Mouse (Mus musculus): Measurements from ENCODE around the gene Gm9817. TPM values are rescaled to one million over a fixed set of nuclear protein-coding genes. Genes with fewer than 3 reads are reported as not detected.
A peak's percentile ranks its signal among the peaks of the same experiment; 100 is the strongest.

Gm9817 gene
- polyA plus RNA-seq, 1 experiment, result not detected

DNA sequence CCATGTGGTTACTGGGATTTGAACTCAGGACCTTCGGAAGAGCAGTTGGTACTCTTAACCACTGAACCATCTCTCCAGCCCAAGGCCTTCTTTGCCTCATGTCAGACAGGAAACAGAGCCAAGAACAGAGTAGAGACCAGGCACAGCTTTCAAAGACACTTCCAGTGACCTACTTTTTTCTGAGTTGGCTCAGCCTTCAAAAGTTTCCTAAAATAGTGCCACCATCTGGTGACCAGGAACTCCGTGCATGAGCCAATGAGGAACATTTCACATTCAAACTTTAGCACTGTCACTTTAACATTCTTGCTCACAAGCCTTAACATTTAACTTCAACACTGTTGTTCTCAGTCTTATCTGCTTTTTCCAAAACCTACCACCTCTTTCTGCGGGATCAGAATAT is 2.3 kb downstream of the Gm9817 start:
- Histone ChIP-seq H3K4me3 (replicated peaks) (no peak overlapping the region), H3K36me3 (replicated peaks; ENCODE audit: low read length) (peaks cover 6% of the 10 kb centered on the region), H3K9me3 (peaks cover 35% of the 10 kb centered on the region), H3K4me1 (peaks cover 21% of the 10 kb centered on the region), H3K27me3 (replicated peaks) (peaks cover 1% of the 10 kb centered on the region)
- TF ChIP-seq FLI1 (IDR thresholded peaks at IDR 0.05; ENCODE audit: low read length) (no peak), GATA1 (IDR thresholded peaks at IDR 0.05; ENCODE audit: borderline replicate concordance, low read length) (no peak)

DNA sequence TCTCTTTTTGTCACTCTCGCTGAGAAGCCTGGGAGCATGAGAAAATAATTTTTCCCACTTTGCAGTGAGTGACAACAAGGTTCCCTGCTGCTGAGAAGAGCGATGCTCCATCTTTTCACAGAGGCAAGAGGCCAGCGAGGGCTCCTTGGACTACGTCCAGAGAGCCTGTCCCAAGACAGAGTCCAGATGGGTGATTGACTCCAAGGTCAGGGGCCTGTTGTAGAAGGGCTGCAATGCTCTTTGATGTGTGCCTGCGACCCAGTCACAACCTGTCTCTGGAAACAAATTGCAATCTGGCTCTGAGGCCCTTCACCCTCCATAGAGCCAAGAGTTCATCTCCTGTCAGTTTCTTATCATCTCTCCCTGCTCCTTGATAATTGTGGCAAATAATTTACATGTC is 5.2 kb downstream of the Gm9817 start:
- Histone ChIP-seq H3K36me3 (replicated peaks; ENCODE audit: low read length) (peaks cover 6% of the 10 kb centered on the region), H3K9me3 (peaks cover 22% of the 10 kb centered on the region), H3K4me3 (replicated peaks) (no peak overlapping the region), H3K4me1 (peaks cover 40% of the 10 kb centered on the region), H3K27me3 (replicated peaks) (no peaks in the 10 kb centered on the region)
- TF ChIP-seq FLI1 (IDR thresholded peaks at IDR 0.05; ENCODE audit: low read length), result no peak
- TF ChIP-seq GATA1 (IDR thresholded peaks at IDR 0.05; ENCODE audit: borderline replicate concordance, low read length), result no peak

DNA sequence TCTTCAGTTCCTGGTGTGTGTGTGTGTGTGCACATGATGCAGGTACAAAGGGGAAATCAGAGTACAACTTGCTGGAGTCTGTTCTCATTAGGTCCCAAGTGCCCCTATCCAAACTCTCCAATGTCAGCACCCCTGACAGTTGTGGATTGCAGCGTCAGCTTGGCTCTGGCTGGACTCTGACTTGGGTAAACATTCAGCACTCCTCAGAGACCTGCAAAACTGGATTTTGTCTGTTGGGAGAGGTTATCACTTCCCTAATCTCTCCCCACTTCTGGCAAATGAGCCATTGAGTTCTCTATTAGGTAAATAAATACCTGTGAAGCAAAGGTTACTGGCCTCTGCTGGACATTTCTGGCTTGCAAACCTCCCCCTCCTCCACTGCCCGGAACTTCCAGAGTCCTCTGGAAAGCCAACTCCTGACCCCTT is 10.3 kb downstream of the Gm9817 start:
- H3K36me3 ChIP-seq (replicated peaks; ENCODE audit: low read length), result no peaks in the 10 kb centered on the region
- peaks cover 62% of the 10 kb centered on the region for H3K4me1 ChIP-seq
- H3K9me3 ChIP-seq, result no peaks in the 10 kb centered on the region
- no peak for TF ChIP-seq FLI1 (IDR thresholded peaks at IDR 0.05; ENCODE audit: low read length)
- TF ChIP-seq GATA1 (IDR thresholded peaks at IDR 0.05; ENCODE audit: borderline replicate concordance, low read length), result no peak
- peaks cover 3% of the 10 kb centered on the region for H3K27me3 ChIP-seq (replicated peaks)
- H3K4me3 ChIP-seq (replicated peaks), result peak overlapping the region; percentile 53

GRCm38 (mm10) chr13:45089846-45090245 is 11.4 kb downstream of the Gm9817 start:
- Histone ChIP-seq H3K4me3 (replicated peaks) (no peak overlapping the region), H3K4me1 (peaks cover 60% of the 10 kb centered on the region), H3K36me3 (replicated peaks; ENCODE audit: low read length) (no peaks in the 10 kb centered on the region), H3K27me3 (replicated peaks) (peaks cover 3% of the 10 kb centered on the region), H3K9me3 (no peaks in the 10 kb centered on the region)
- no peak for TF ChIP-seq GATA1 (IDR thresholded peaks at IDR 0.05; ENCODE audit: borderline replicate concordance, low read length)
- no peak for TF ChIP-seq FLI1 (IDR thresholded peaks at IDR 0.05; ENCODE audit: low read length)

DNA sequence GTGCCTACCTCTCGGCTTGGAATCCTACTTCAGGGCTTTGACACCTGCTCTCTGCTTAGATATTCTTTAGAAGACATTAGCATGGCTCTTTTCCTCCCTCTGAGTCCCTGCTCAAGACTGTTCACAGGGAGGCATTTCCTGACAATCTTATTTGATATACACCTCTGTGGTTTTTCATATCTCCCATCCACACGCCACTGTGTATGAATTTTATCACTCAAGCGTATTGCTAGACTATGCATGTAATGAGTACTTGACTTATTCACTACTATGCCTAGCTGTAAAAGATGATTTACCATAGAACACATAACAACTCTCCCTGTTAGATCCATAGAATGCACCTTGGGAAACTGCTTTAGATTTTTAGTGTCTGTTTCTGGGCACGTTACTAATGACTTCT is 14.3 kb downstream of the Gm9817 start:
- Histone ChIP-seq H3K4me3 (replicated peaks) (no peak overlapping the region), H3K9me3 (peaks cover 4% of the 10 kb centered on the region; the same call in 1 of the 2 replicates), H3K27me3 (replicated peaks) (peaks cover 6% of the 10 kb centered on the region), H3K4me1 (peaks cover 40% of the 10 kb centered on the region), H3K36me3 (replicated peaks; ENCODE audit: low read length) (no peaks in the 10 kb centered on the region)
- TF ChIP-seq GATA1 (IDR thresholded peaks at IDR 0.05; ENCODE audit: borderline replicate concordance, low read length) (no peak), FLI1 (IDR thresholded peaks at IDR 0.05; ENCODE audit: low read length) (no peak)

DNA sequence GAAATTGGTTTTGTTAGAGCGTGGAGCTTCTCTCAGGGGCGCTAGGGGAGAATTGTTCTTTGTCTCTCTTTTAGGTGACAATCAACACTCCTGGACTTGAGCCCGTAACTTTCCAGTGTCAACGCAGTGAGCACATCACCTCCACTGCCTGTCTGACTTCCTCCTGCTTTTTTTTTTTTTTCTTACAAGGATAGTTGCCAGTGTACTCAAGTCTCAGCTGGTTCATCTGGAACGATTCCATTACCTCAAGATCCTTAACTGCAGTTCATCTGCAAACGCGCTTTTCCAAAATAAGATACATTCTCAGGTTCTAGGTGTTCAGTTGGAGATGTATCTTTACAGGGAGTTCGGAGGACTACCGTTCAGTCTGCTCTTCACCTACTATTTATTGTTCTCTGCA is 16.5 kb downstream of the Gm9817 start:
- H3K4me3 ChIP-seq (replicated peaks), result no peak overlapping the region
- H3K9me3 ChIP-seq, result peaks cover 4% of the 10 kb centered on the region; the same call in 1 of the 2 replicates
- peaks cover 9% of the 10 kb centered on the region for H3K27me3 ChIP-seq (replicated peaks)
- no peak for TF ChIP-seq FLI1 (IDR thresholded peaks at IDR 0.05; ENCODE audit: low read length)
- no peak for TF ChIP-seq GATA1 (IDR thresholded peaks at IDR 0.05; ENCODE audit: borderline replicate concordance, low read length)
- H3K36me3 ChIP-seq (replicated peaks; ENCODE audit: low read length), result no peaks in the 10 kb centered on the region
- peaks cover 29% of the 10 kb centered on the region for H3K4me1 ChIP-seq

DNA sequence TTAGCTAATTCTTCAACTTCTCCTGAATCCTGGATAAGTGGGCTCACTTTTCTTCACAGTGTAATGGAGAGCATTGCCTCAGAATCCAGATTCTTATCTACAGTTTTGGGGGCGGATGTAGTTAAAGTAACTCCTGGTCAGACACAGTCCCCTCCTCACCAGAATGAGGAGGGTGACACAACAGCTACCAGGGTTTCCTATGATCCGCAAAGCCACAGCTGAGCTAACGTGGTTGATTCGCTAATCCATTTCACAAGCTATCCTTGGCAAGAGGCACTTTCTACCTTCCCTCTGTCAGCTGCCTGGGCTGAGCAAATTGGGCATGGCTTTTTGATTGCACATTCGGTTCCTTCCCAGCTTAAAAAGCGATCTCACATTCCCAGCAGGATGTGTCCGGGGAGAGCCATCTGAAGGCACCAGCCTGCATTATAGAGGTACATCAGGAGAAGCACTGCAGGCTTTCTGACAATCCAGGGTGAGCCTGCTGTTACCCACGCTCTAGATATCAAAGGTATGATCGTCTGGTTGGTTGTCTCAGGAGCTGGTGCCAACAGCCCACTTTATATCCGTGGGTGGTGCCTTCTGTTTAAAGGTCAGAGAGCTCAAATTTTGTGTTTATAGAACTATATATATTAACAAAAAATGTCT is 21.2 kb downstream of the Gm9817 start:
- H3K27me3 ChIP-seq (replicated peaks), result peaks cover 17% of the 10 kb centered on the region
- no peaks in the 10 kb centered on the region for H3K36me3 ChIP-seq (replicated peaks; ENCODE audit: low read length)
- H3K9me3 ChIP-seq, result peaks cover 4% of the 10 kb centered on the region; the same call in 1 of the 2 replicates
- H3K4me1 ChIP-seq, result peaks cover 35% of the 10 kb centered on the region
- no peak for TF ChIP-seq FLI1 (IDR thresholded peaks at IDR 0.05; ENCODE audit: low read length)
- H3K4me3 ChIP-seq (replicated peaks), result no peak overlapping the region

DNA sequence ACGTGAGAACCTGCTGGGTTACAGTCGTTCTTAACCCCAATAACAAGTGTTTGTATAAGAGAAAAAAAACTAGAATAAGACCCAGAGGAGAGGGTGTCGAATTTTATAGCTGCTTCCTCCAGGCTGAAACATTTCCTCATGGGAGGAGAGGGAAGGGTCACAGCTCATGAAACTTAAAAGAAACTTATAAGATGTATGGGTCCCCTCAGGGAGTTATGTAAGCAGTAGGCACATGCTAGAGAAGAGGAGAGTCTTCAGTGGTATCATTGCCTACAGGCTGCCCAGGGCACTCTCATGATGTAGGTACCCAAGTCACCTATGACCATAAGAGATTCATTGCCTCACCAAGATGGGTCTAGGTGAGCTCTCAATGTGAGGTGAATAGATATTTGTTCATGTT is 28.0 kb downstream of the Gm9817 start:
- H3K27me3 ChIP-seq (replicated peaks), result peaks cover 22% of the 10 kb centered on the region

GRCm38 (mm10) chr13:45108851-45109390 is 30.4 kb downstream of the Gm9817 start:
- Histone ChIP-seq H3K4me3 (replicated peaks) (peak overlapping the region; percentile 87), H3K27me3 (replicated peaks) (peaks cover 26% of the 10 kb centered on the region)

More for the DNA sequence above, 28.0 kb downstream of the Gm9817 start:
- no peaks in the 10 kb centered on the region for H3K36me3 ChIP-seq (replicated peaks; ENCODE audit: low read length)
- H3K9me3 ChIP-seq, result no peaks in the 10 kb centered on the region
- TF ChIP-seq GATA1 (IDR thresholded peaks at IDR 0.05; ENCODE audit: borderline replicate concordance, low read length) (no peak), FLI1 (IDR thresholded peaks at IDR 0.05; ENCODE audit: low read length) (no peak)
- H3K4me1 ChIP-seq, result peaks cover 72% of the 10 kb centered on the region
- H3K4me3 ChIP-seq (replicated peaks), result no peak overlapping the region

DNA sequence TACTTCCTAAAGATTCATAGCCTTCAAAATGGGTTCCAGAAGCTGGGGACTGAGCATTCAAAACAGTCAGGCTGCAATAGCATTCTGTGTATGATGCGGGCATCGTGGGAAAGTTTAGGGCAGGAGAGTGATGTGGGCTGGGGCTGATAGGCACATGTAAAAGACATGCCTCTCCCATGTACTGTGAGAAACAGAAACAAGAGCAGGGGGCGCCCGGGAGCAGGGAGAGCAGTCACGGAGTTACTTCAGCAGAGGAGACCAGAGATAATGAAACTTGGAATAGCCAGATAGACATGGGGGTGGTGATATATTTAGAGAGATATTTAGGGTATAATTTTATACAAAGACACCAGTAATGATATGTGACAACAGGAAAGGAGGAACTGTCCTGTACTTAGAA is 39.9 kb downstream of the Gm9817 start:
- Histone ChIP-seq H3K4me1 (peaks cover 6% of the 10 kb centered on the region; the same call in 1 of the 2 replicates), H3K4me3 (replicated peaks) (no peak overlapping the region), H3K27me3 (replicated peaks) (peaks cover 16% of the 10 kb centered on the region), H3K9me3 (peaks cover 3% of the 10 kb centered on the region; the same call in 1 of the 2 replicates), H3K36me3 (replicated peaks; ENCODE audit: low read length) (no peaks in the 10 kb centered on the region)
- TF ChIP-seq GATA1 (IDR thresholded peaks at IDR 0.05; ENCODE audit: borderline replicate concordance, low read length) (no peak), FLI1 (IDR thresholded peaks at IDR 0.05; ENCODE audit: low read length) (no peak)

More at GRCm38 (mm10) chr13:45108851-45109390, 30.4 kb downstream of the Gm9817 start:
- H3K36me3 ChIP-seq (replicated peaks; ENCODE audit: low read length), result no peaks in the 10 kb centered on the region
- H3K4me1 ChIP-seq, result peaks cover 57% of the 10 kb centered on the region
- H3K9me3 ChIP-seq, result no peaks in the 10 kb centered on the region
- TF ChIP-seq FLI1 (IDR thresholded peaks at IDR 0.05; ENCODE audit: low read length) (no peak), GATA1 (IDR thresholded peaks at IDR 0.05; ENCODE audit: borderline replicate concordance, low read length) (0 out of 3 replicates have a peak, but pooled peaks have one; percentile 32)
